Mouse (Mus musculus) midbrain, embryonic 15.5 days (tissue): ENCODE data around the gene Egr2. TPM values are rescaled to one million over a fixed set of nuclear protein-coding genes. Genes with fewer than 3 reads are reported as not detected.

ENCODE experiments used
- ATAC-seq: fragments of 200-750 bp; cut with Nextera tagmentation; replicated peaks from 2 replicates; pipeline ENCODE4 v1.8.0; 2017; ENCODE audit warnings: moderate TSS enrichment
- H3K27ac ChIP-seq: fragments of 300-500 bp; sonication (generic); 2 replicates; pipeline ENCODE4 v1.5.1; 2015; ENCODE audit warnings: mild to moderate bottlenecking, inconsistent platforms
- H3K27me3 ChIP-seq: fragments of 300-500 bp; sonication (generic); replicated peaks from 2 replicates; pipeline ENCODE4 v1.6.1; 2015; ENCODE audit warnings: inconsistent platforms
- H3K36me3 ChIP-seq: fragments of 300-500 bp; sonication (generic); replicated peaks from 2 replicates; pipeline ENCODE4 v1.6.1; 2015; ENCODE audit warnings: inconsistent platforms
- H3K4me1 ChIP-seq: fragments of 300-500 bp; sonication (generic); 2 replicates; pipeline ENCODE4 v1.6.1; 2015; ENCODE audit warnings: inconsistent platforms
- H3K4me2 ChIP-seq: fragments of 300-500 bp; sonication (generic); 2 replicates; pipeline ENCODE4 v1.6.1; 2015; ENCODE audit warnings: inconsistent platforms, mild to moderate bottlenecking, moderate library complexity
- H3K4me3 ChIP-seq: fragments of 300-500 bp; sonication (generic); 2 replicates; pipeline ENCODE4 v1.5.1; 2015; ENCODE audit warnings: mild to moderate bottlenecking, inconsistent platforms
- H3K9ac ChIP-seq: fragments of 300-500 bp; sonication (generic); 2 replicates; pipeline ENCODE4 v1.6.1; 2015; ENCODE audit warnings: mild to moderate bottlenecking, inconsistent platforms
- H3K9me3 ChIP-seq: fragments of 300-500 bp; sonication (generic); 2 replicates; pipeline ENCODE4 v1.6.1; 2016; ENCODE audit warnings: inconsistent platforms
- WGBS: fragments of 180-500 bp; shearing (Covaris S2); methylation state at CpG from one replicate; pipeline ENCODE4 v1.1.7; 2015; ENCODE audit warnings: mixed read lengths; 5-methylcytosine and 5-hydroxymethylcytosine counted together
- polyA plus RNA-seq: library from polyadenylated mRNA; unstranded; fragments of >200 nt; fragmentation: Nextera tagmentation; extraction: Ambion mirVana; gene quantifications from 2 replicates; pipeline ENCODE4 v1.2.1, GENCODE M21; 2015

Gene Egr2
- polyA plus RNA-seq, 1 experiment from 2014 or later = 0.72 TPM

DNA sequence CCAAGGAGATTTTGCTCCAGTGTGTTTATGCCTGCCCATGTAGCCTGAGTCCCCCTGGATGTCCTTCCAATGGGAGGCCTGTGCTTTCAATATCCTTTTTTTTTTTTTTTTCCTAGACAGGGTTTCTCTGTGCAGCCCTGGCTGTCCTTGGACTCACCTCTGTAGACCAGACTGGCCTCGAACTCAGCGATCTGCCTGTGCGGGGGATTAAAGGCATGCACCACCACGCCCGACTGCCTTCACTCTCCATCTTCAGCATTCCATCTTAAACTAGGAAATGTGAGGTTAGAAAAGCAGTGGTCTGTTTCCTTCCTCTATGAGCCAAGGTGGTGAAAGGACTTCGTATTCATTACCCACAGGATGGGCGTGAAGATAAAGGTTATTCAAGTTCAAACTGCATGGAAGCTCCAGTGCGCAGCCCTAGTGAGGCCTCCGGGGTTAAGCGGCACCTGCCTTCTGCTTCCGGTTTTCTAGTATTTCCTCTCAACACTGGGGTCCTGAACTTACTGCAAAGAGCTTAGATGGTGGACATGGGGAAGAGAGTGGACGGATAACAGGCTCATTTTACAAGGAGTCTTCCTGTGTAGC lies 46.5 kb downstream of the Egr2 start:
- Histone ChIP-seq H3K36me3 (no peaks in the 10 kb centered on the region), H3K4me2 (no peak overlapping the region), H3K9me3 (no peaks in the 10 kb centered on the region), H3K4me3 (no peak overlapping the region), H3K4me1 (no peaks in the 10 kb centered on the region), H3K27ac (no peak overlapping the region), H3K9ac (no peak overlapping the region), H3K27me3 (no peaks in the 10 kb centered on the region)
- 91% methylated on average over 12 of the region's 12 CpGs for WGBS
- no peak for ATAC-seq

DNA sequence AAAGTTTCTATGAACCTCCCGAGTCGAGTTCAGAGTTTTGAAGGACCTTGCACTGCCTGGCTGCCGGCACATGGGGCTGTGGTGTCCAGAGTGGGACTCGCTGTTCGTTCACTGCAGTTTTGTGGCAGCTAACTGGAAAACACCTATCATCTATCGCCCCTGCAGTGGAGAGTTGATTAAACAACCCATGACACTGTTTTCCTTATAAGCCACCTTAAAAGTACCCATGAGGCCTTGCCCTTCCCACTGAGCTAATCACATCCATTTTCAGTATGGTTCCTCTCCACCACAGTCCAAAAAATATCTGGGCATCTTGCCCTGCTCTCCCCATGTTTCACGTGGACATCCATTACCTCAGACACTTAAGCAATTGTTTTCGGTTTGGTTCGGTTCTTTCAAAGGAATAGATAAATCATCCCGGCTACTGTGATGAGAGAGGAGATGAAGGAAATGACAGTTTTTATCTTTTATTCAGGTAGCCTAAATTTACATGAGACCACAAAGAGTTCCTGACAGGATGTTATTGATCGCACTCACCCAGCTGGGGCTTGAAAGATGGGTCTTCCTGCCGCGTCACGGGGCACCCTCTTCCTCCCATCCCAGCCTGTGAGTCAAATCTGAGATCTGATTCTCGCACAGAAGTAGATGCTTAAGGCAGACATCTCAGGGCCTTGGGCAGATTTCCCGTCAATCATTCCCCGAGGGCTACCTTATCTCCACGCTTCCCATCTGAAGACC lies 50.8 kb downstream of the Egr2 start:
- H3K9me3 ChIP-seq = no peaks in the 10 kb centered on the region
- H3K4me2 ChIP-seq = no peak overlapping the region
- H3K27ac ChIP-seq = no peak overlapping the region
- ATAC-seq = no peak
- no peak overlapping the region for H3K9ac ChIP-seq
- no peaks in the 10 kb centered on the region for H3K36me3 ChIP-seq
- H3K4me1 ChIP-seq = no peaks in the 10 kb centered on the region
- 87% methylated on average over 18 of the region's 18 CpGs for WGBS
- H3K4me3 ChIP-seq = no peak overlapping the region
- H3K27me3 ChIP-seq = no peaks in the 10 kb centered on the region

Other genes with a start within 250 kb of the Egr2 start
- 73.8 and 76.5 TPM in 2 replicates for gene Ado, start 13.5 kb downstream of the Egr2 start, polyA plus RNA-seq